Mouse (Mus musculus): ENCODE results near the gene Mapk10. TPM values are rescaled to one million over a fixed set of nuclear protein-coding genes. Genes with fewer than 3 reads are reported as not detected.

Mapk10 gene
- polyA plus RNA-seq, 1 experiment: 1.2 TPM

GRCm38 (mm10) chr5:102868196-102868595, 342.9 kb downstream of the Mapk10 start:
- TF ChIP-seq POLR2A (IDR thresholded peaks at IDR 0.05; ENCODE audit: borderline replicate concordance, extremely low read depth, low read depth, low read length): no peak
- no peak for TF ChIP-seq CTCF (IDR thresholded peaks at IDR 0.05; ENCODE audit: insufficient read depth, low read length)
- 57% methylated on average over 5 of the region's 5 CpGs for WGBS
- Histone ChIP-seq H3K4me1 (ENCODE audit: control insufficient read depth, insufficient read depth, low read length) (no peaks in the 10 kb centered on the region), H3K4me3 (replicated peaks; ENCODE audit: extremely low read depth, low read depth, low read length) (no peak overlapping the region)
- DNase-seq: no peak

GRCm38 (mm10) chr5:102859749-102860148, 351.4 kb downstream of the Mapk10 start:
- DNase-seq: no peak
- H3K4me3 ChIP-seq (replicated peaks; ENCODE audit: extremely low read depth, low read depth, low read length): no peak overlapping the region
- H3K4me1 ChIP-seq (ENCODE audit: control insufficient read depth, insufficient read depth, low read length): no peaks in the 10 kb centered on the region
- TF ChIP-seq POLR2A (IDR thresholded peaks at IDR 0.05; ENCODE audit: borderline replicate concordance, extremely low read depth, low read depth, low read length) (no peak), CTCF (IDR thresholded peaks at IDR 0.05; ENCODE audit: insufficient read depth, low read length) (no peak)
- WGBS: 62% methylated on average over 11 of the region's 11 CpGs

DNA sequence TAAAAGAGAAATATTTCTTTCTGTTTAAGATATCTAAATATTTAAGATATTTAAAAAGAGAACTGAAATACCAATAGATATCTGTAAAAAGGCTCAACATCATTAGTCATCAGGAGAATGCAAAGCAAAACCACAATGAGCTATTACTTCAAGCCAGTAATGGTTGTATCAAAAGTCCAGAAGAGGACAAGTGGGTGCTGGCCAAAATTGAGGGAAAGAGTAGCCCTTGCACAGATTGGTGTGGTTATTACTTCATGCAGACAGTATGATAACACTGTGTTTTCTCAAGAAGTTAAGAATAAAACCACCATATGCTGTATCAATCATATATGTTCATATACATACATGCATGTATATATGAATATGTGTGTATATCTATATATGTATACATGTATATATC, 353.1 kb downstream of the Mapk10 start:
- TF ChIP-seq CTCF (IDR thresholded peaks at IDR 0.05; ENCODE audit: insufficient read depth, low read length) (no peak), POLR2A (IDR thresholded peaks at IDR 0.05; ENCODE audit: borderline replicate concordance, extremely low read depth, low read depth, low read length) (no peak)
- DNase-seq: no peak
- Histone ChIP-seq H3K4me3 (replicated peaks; ENCODE audit: extremely low read depth, low read depth, low read length) (no peak overlapping the region), H3K4me1 (ENCODE audit: control insufficient read depth, insufficient read depth, low read length) (no peaks in the 10 kb centered on the region)

Other genes with a start within 250 kb of the Mapk10 start
- gene Ptpn13, start 213.9 kb upstream of the Mapk10 start, polyA plus RNA-seq (2012; rRNA removed): 18.0 and 22.6 TPM in 2 replicates